In genomic region chr1:133917456-133918087, GRCm38 (mm10) we compare ENCODE assay signal across 9 mouse cellular contexts. TPM values are rescaled to one million over a fixed set of nuclear protein-coding genes. Genes with fewer than 3 reads are reported as not detected.
A peak's percentile ranks its signal among the peaks of the same experiment; 100 is the strongest.
DNase-seq lines count a peak whose midpoint lies in the region; ATAC-seq and TF ChIP-seq lines count a peak whose summit lies in the region.
"Had no signal": no experiment of that assay in that cellular context is flagged by ENCODE, and none has a peak within 500 bp of the region (broad histone marks: within the 10 kb centered on the region; RNA-seq: fewer than 3 reads in every experiment).

No protein-coding gene starts in this region.

- 36% methylated on average over 11 of the region's 11 CpGs for WGBS in intestine, embryonic 14.5 days
- 47% methylated on average over 11 of the region's 11 CpGs for WGBS in intestine, postnatal 0 days
- 23% methylated on average over 11 of the region's 11 CpGs for WGBS in forebrain, embryonic 13.5 days
- WGBS in hindbrain, embryonic 14.5 days, result 20% methylated on average over 11 of the region's 11 CpGs
- WGBS in lung, embryonic 16.5 days, result 21% methylated on average over 11 of the region's 11 CpGs
- 33% methylated on average over 11 of the region's 11 CpGs for WGBS in liver, embryonic 12.5 days (ENCODE audit: insufficient replicate concordance)

- peaks cover 43% of the 10 kb centered on the region for H3K4me1 ChIP-seq in intestine, embryonic 14.5 days (replicated peaks; ENCODE audit: control insufficient read depth, insufficient read depth, low read length)
- peaks cover 20% of the 10 kb centered on the region; the same call in 1 of the 2 replicates for H3K4me1 ChIP-seq in intestine, postnatal 0 days (replicated peaks; ENCODE audit: control insufficient read depth, insufficient read depth, low read length)
- peaks cover 53% of the 10 kb centered on the region for H3K4me1 ChIP-seq in forebrain, embryonic 13.5 days
- peaks cover 11% of the 10 kb centered on the region for H3K4me1 ChIP-seq in hindbrain, embryonic 14.5 days (replicated peaks; ENCODE audit: control insufficient read depth, insufficient read depth, low read length)
- peaks cover 76% of the 10 kb centered on the region for H3K4me1 ChIP-seq in lung, embryonic 16.5 days (replicated peaks; ENCODE audit: control insufficient read depth, insufficient read depth, low read length)
- H3K4me1 ChIP-seq in liver, embryonic 12.5 days, result peaks cover 22% of the 10 kb centered on the region

- H3K27me3 ChIP-seq in intestine, embryonic 14.5 days (replicated peaks; ENCODE audit: control insufficient read depth, insufficient read depth, low read length), result no peaks in the 10 kb centered on the region
- H3K27me3 ChIP-seq in intestine, postnatal 0 days (replicated peaks; ENCODE audit: control insufficient read depth, insufficient read depth, low read length), result no peaks in the 10 kb centered on the region; the same call in 1 of the 2 replicates
- H3K27me3 ChIP-seq in forebrain, embryonic 13.5 days, result no peaks in the 10 kb centered on the region
- H3K27me3 ChIP-seq in hindbrain, embryonic 14.5 days (ENCODE audit: control insufficient read depth, insufficient read depth, low read length), result no peaks in the 10 kb centered on the region
- no peaks in the 10 kb centered on the region for H3K27me3 ChIP-seq in lung, embryonic 16.5 days (ENCODE audit: control insufficient read depth, insufficient read depth, low read depth, low read length)
- H3K27me3 ChIP-seq in liver, embryonic 12.5 days (replicated peaks), result peaks cover 64% of the 10 kb centered on the region

- no peak for ATAC-seq in intestine, embryonic 14.5 days (replicated peaks; ENCODE audit: low FRiP score, low TSS enrichment, low read depth)
- no peak for ATAC-seq in intestine, postnatal 0 days
- no peak for ATAC-seq in forebrain, embryonic 13.5 days
- 0 out of 2 replicates have a peak, but pooled peaks have one; percentile 25 for ATAC-seq in hindbrain, embryonic 14.5 days (ENCODE audit: low FRiP score)
- peak; percentile 14 for ATAC-seq in lung, embryonic 16.5 days (ENCODE audit: low read depth)
- no peak for ATAC-seq in liver, embryonic 12.5 days

- DNase-seq in intestine, embryonic 14.5 days (ENCODE audit: low spot score), result no peak
- DNase-seq in hindbrain, embryonic 14.5 days (ENCODE audit: low spot score), result no peak
- no peak for DNase-seq in B cell, adult 2 months
- no peak for DNase-seq in spleen, adult 12 weeks (ENCODE audit: low spot score)

- no peak overlapping the region; the same call in 1 of the 2 replicates for H3K4me2 ChIP-seq in intestine, embryonic 14.5 days (ENCODE audit: low read length)
- H3K4me2 ChIP-seq in intestine, postnatal 0 days (replicated peaks; ENCODE audit: low read depth), result no peak overlapping the region
- H3K4me2 ChIP-seq in forebrain, embryonic 13.5 days, result peak overlapping the region; percentile 4; the same call in 1 of the 2 replicates
- peak overlapping the region; percentile 36 for H3K4me2 ChIP-seq in hindbrain, embryonic 14.5 days (replicated peaks)
- peak overlapping the region; percentile 46 for H3K4me2 ChIP-seq in lung, embryonic 16.5 days (ENCODE audit: low read depth, low read length)
- H3K4me2 ChIP-seq in liver, embryonic 12.5 days, result no peak overlapping the region

- H3K36me3 ChIP-seq in intestine, embryonic 14.5 days (ENCODE audit: control insufficient read depth, insufficient read depth, low read length), result no peaks in the 10 kb centered on the region
- H3K36me3 ChIP-seq in intestine, postnatal 0 days (ENCODE audit: control insufficient read depth, insufficient read depth), result no peaks in the 10 kb centered on the region
- no peaks in the 10 kb centered on the region for H3K36me3 ChIP-seq in forebrain, embryonic 13.5 days (ENCODE audit: poor library complexity, severe bottlenecking)
- no peaks in the 10 kb centered on the region for H3K36me3 ChIP-seq in hindbrain, embryonic 14.5 days (replicated peaks; ENCODE audit: control insufficient read depth, insufficient read depth)
- no peaks in the 10 kb centered on the region for H3K36me3 ChIP-seq in lung, embryonic 16.5 days (ENCODE audit: control insufficient read depth, insufficient read depth, low read length)
- H3K36me3 ChIP-seq in liver, embryonic 12.5 days, result no peaks in the 10 kb centered on the region

- no peaks in the 10 kb centered on the region for H3K9me3 ChIP-seq in intestine, embryonic 14.5 days (ENCODE audit: control insufficient read depth, low read length)
- no peaks in the 10 kb centered on the region for H3K9me3 ChIP-seq in intestine, postnatal 0 days (ENCODE audit: control insufficient read depth)
- no peaks in the 10 kb centered on the region for H3K9me3 ChIP-seq in forebrain, embryonic 13.5 days (replicated peaks)
- no peaks in the 10 kb centered on the region for H3K9me3 ChIP-seq in hindbrain, embryonic 14.5 days (ENCODE audit: control insufficient read depth, low read length)
- H3K9me3 ChIP-seq in lung, embryonic 16.5 days (ENCODE audit: control insufficient read depth, low read length), result no peaks in the 10 kb centered on the region
- no peaks in the 10 kb centered on the region for H3K9me3 ChIP-seq in liver, embryonic 12.5 days (replicated peaks)

- H3K9ac ChIP-seq in intestine, embryonic 14.5 days (ENCODE audit: low read length), result no peak overlapping the region
- H3K9ac ChIP-seq in intestine, postnatal 0 days (ENCODE audit: low read depth, low read length), result no peak overlapping the region
- H3K9ac ChIP-seq in forebrain, embryonic 13.5 days, result no peak overlapping the region
- no peak overlapping the region for H3K9ac ChIP-seq in hindbrain, embryonic 14.5 days
- peak overlapping the region; percentile 51 for H3K9ac ChIP-seq in lung, embryonic 16.5 days (ENCODE audit: low read length)
- no peak overlapping the region for H3K9ac ChIP-seq in liver, embryonic 12.5 days

- H3K27ac ChIP-seq in intestine, embryonic 14.5 days (ENCODE audit: low read depth), result peak overlapping the region; percentile 57
- no peak overlapping the region for H3K27ac ChIP-seq in intestine, postnatal 0 days (ENCODE audit: low read depth, low read length)
- H3K27ac ChIP-seq in forebrain, embryonic 13.5 days, result no peak overlapping the region
- 0 out of 2 replicates have a peak overlapping the region, but pooled peaks have one; percentile 39 for H3K27ac ChIP-seq in hindbrain, embryonic 14.5 days
- peak overlapping the region; percentile 96 for H3K27ac ChIP-seq in lung, embryonic 16.5 days (ENCODE audit: low read length)
- no peak overlapping the region for H3K27ac ChIP-seq in liver, embryonic 12.5 days

- no peak for TF ChIP-seq CTCF in intestine, postnatal 0 days (IDR thresholded peaks at IDR 0.05; ENCODE audit: low read depth)

- no peak overlapping the region for H3K4me3 ChIP-seq in intestine, embryonic 14.5 days (ENCODE audit: low read depth, low read length)
- no peak overlapping the region for H3K4me3 ChIP-seq in intestine, postnatal 0 days (ENCODE audit: low read depth, low read length)
- H3K4me3 ChIP-seq in forebrain, embryonic 13.5 days, result no peak overlapping the region
- H3K4me3 ChIP-seq in hindbrain, embryonic 14.5 days (replicated peaks; ENCODE audit: low read length), result no peak overlapping the region
- H3K4me3 ChIP-seq in lung, embryonic 16.5 days (ENCODE audit: low read length), result peak overlapping the region; percentile 14; the same call in 1 of the 2 replicates
- H3K4me3 ChIP-seq in liver, embryonic 12.5 days, result no peak overlapping the region
- H3K4me3 ChIP-seq: erythroblast, embryonic 14.5 days had no signal

RNA-seq across cellular contexts. Expression of gene Prelp, which starts 3.6 kb away (rescaled TPM):
- polyA plus RNA-seq in intestine, embryonic 14.5 days (2014; fragmentation: Nextera tagmentation; extraction: Ambion mirVana), result 1.4 and 1.9 TPM in 2 replicates
- polyA plus RNA-seq in intestine, postnatal 0 days (2015; fragmentation: Nextera tagmentation; extraction: Ambion mirVana), result 3.3 and 4.1 TPM in 2 replicates
- 1.3 and 3.1 TPM in 2 replicates for polyA plus RNA-seq in forebrain, embryonic 13.5 days (2015; fragmentation: Nextera tagmentation; extraction: Ambion mirVana)
- polyA plus RNA-seq in hindbrain, embryonic 14.5 days (2014; fragmentation: Nextera tagmentation; extraction: Ambion mirVana), result 14.6 and 15.6 TPM in 2 replicates
- 22.4 and 28.6 TPM in 2 replicates for polyA plus RNA-seq in lung, embryonic 16.5 days (2015; fragmentation: Nextera tagmentation; extraction: Ambion mirVana)
- 0.69 and 0.81 TPM in 2 replicates for polyA plus RNA-seq in liver, embryonic 12.5 days (2016; fragmentation: Nextera tagmentation; extraction: Ambion mirVana)
- polyA plus RNA-seq: erythroblast, embryonic 14.5 days had no signal

RNA-seq across cellular contexts. Expression of gene Optc, which starts 9.8 kb away (rescaled TPM):
- 1.8 and 2.0 TPM in 2 replicates for polyA plus RNA-seq in intestine, embryonic 14.5 days (2014; fragmentation: Nextera tagmentation; extraction: Ambion mirVana)
- 0.82 and 0.94 TPM in 2 replicates for polyA plus RNA-seq in intestine, postnatal 0 days (2015; fragmentation: Nextera tagmentation; extraction: Ambion mirVana)
- 2.3 and 3.3 TPM in 2 replicates for polyA plus RNA-seq in forebrain, embryonic 13.5 days (2015; fragmentation: Nextera tagmentation; extraction: Ambion mirVana)
- polyA plus RNA-seq in hindbrain, embryonic 14.5 days (2014; fragmentation: Nextera tagmentation; extraction: Ambion mirVana), result 3.2 TPM in 2 replicates
- 0.29 and 0.54 TPM in 2 replicates for polyA plus RNA-seq in lung, embryonic 16.5 days (2015; fragmentation: Nextera tagmentation; extraction: Ambion mirVana)
- 0.10 and 0.11 TPM in 2 replicates for polyA plus RNA-seq in liver, embryonic 12.5 days (2016; fragmentation: Nextera tagmentation; extraction: Ambion mirVana)
- polyA plus RNA-seq: erythroblast, embryonic 14.5 days had no signal

Comparison
In these comparisons a context has a peak if more than half of its experiments do, and no peak if none do; other contexts are left out.
1. H3K27ac ChIP-seq: peak in intestine, embryonic 14.5 days (single experiment), hindbrain, embryonic 14.5 days (single experiment) and lung, embryonic 16.5 days (single experiment); none in intestine, postnatal 0 days (single experiment), forebrain, embryonic 13.5 days (single experiment) and liver, embryonic 12.5 days (single experiment).
2. ATAC-seq: peak in hindbrain, embryonic 14.5 days (single experiment) and lung, embryonic 16.5 days (single experiment); none in intestine, embryonic 14.5 days (single experiment), intestine, postnatal 0 days (single experiment), forebrain, embryonic 13.5 days (single experiment) and liver, embryonic 12.5 days (single experiment).
3. H3K4me2 ChIP-seq: peak in forebrain, embryonic 13.5 days (single experiment), hindbrain, embryonic 14.5 days (single experiment) and lung, embryonic 16.5 days (single experiment); none in intestine, embryonic 14.5 days (single experiment), intestine, postnatal 0 days (single experiment) and liver, embryonic 12.5 days (single experiment).